Mouse (Mus musculus): ENCODE measurements at regions not wholly inside any gene's neighbourhood (a gene's known extent, or its start where the extent isn't known, plus 50 kb on each side); places are given as distances from the start of the nearest gene placed in this dataset.

DNA sequence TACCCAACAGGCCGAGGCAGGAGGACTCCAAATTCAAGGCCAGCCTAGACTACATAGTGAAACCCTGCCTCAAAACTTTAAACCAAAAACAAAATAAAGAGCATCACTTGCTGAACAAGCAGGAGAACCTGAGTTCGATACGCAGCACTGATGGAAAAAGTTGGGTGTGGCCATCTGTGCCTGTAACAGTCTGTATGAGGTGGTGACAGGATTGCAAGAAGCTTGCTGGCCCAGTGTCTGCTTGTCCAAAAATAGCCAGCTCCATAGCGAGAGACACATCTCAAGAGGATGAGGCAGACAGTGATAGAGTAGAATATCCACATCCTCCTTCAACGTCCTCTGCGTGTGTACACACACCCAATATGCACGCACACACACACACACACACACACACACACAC lies 261.9 kb upstream of the Foxq1 start:
- DNase-seq (ENCODE audit: low spot score): no peak
- 83% methylated on average over 7 of the region's 7 CpGs for WGBS
- Histone ChIP-seq H3K4me1 (replicated peaks; ENCODE audit: control insufficient read depth, insufficient read depth, low read length) (no peaks in the 10 kb centered on the region), H3K4me3 (ENCODE audit: low read depth, low read length) (no peak overlapping the region), H3K27ac (ENCODE audit: low read depth, low read length) (no peak overlapping the region), H3K9me3 (ENCODE audit: control insufficient read depth, low read length) (no peaks in the 10 kb centered on the region), H3K36me3 (ENCODE audit: control insufficient read depth, insufficient read depth, low read length) (no peaks in the 10 kb centered on the region), H3K4me2 (no peak overlapping the region), H3K27me3 (replicated peaks; ENCODE audit: control insufficient read depth, insufficient read depth, low read length) (no peaks in the 10 kb centered on the region), H3K9ac (ENCODE audit: low read depth, low read length) (no peak overlapping the region)
- no peak for ATAC-seq (replicated peaks; ENCODE audit: low FRiP score)

DNA sequence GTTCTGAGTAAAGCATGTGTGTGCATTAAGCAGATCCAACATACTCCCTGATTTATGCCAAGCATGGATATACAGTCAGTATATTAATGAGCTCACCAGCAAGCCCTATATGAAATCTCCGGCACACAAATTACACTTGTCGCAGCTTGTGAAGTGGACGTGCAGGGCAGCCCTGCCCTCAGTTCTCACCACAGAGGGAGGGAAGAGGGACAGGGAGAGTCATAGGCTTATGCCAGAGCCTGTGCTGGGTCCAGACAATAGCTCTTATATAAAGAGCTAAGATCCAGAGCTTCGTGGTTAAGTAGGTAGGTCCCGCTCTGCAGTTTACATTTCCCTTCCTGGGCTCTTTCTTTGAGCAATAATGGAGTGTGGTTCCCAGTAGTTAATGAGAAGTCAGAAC lies 252.7 kb upstream of the Foxq1 start:
- no peaks in the 10 kb centered on the region for H3K4me1 ChIP-seq (replicated peaks; ENCODE audit: control insufficient read depth, insufficient read depth, low read length)
- no peak for DNase-seq (ENCODE audit: low spot score)
- H3K27ac ChIP-seq (ENCODE audit: low read depth, low read length): no peak overlapping the region
- no peaks in the 10 kb centered on the region for H3K9me3 ChIP-seq (ENCODE audit: control insufficient read depth, low read length)
- no peaks in the 10 kb centered on the region for H3K27me3 ChIP-seq (replicated peaks; ENCODE audit: control insufficient read depth, insufficient read depth, low read length)
- H3K36me3 ChIP-seq (ENCODE audit: control insufficient read depth, insufficient read depth, low read length): no peaks in the 10 kb centered on the region
- WGBS: 72% methylated on average over 5 of the region's 5 CpGs
- no peak overlapping the region for H3K4me3 ChIP-seq (ENCODE audit: low read depth, low read length)
- no peak overlapping the region for H3K4me2 ChIP-seq
- H3K9ac ChIP-seq (ENCODE audit: low read depth, low read length): no peak overlapping the region
- ATAC-seq (replicated peaks; ENCODE audit: low FRiP score): no peak

DNA sequence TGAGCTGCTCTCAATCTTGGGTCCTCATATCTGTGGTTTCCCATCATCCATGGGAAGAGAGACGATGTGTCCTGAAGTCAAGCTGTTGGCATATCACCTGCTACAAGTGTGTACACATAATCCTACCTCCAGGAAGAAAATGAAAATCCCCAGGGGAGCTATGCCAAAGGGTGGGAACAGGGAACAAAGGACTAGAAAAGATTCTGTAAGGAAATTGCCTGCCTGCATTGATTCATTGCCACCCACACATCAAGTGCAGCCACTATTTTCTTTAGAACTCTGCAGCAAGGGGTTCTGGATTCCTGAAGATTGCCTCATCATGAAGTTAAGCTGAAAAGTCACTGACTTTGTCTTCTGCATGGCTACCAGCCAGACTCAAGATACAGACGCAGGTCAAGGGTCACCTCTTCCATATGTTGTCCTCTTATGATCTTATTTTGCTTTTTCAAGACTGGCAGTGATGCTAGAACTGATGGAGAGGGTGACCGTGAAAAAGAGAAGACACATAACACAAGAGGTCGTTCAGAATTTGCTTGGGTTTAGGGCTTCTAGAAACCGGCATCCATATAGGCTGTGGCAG lies 251.6 kb upstream of the Foxq1 start:
- WGBS: 81% methylated on average over 5 of the region's 5 CpGs
- no peak for ATAC-seq (replicated peaks; ENCODE audit: low FRiP score)
- Histone ChIP-seq H3K4me2 (no peak overlapping the region), H3K27ac (ENCODE audit: low read depth, low read length) (no peak overlapping the region), H3K4me3 (ENCODE audit: low read depth, low read length) (no peak overlapping the region), H3K27me3 (replicated peaks; ENCODE audit: control insufficient read depth, insufficient read depth, low read length) (no peaks in the 10 kb centered on the region), H3K4me1 (replicated peaks; ENCODE audit: control insufficient read depth, insufficient read depth, low read length) (no peaks in the 10 kb centered on the region), H3K9ac (ENCODE audit: low read depth, low read length) (no peak overlapping the region), H3K9me3 (ENCODE audit: control insufficient read depth, low read length) (no peaks in the 10 kb centered on the region), H3K36me3 (ENCODE audit: control insufficient read depth, insufficient read depth, low read length) (no peaks in the 10 kb centered on the region)
- DNase-seq (ENCODE audit: low spot score): no peak

DNA sequence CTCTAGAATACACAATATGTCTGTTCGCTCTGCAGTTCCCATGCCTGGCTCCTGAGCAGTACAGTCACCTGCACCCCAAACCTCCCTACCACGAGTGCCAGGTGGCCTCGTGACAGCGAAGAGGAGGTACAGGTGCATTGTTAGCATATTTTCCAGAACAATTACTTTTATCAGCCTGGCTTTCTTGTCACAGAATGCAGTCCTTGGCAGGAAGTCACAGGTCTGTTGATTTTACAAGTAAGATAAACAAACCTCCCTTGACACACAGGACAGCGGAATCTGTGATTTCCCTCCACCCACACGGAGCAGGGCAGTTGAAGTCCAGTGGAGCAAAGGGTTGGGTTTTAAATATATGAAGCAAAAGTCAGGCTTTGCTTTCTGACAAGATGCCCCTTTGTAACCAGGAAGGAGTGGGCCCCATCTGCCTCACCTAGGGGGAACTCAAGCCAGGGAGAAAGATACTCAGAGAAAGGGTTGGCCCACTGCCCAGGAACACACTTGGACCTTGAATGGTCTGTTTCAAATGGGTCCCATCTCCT lies 246.8 kb upstream of the Foxq1 start:
- Histone ChIP-seq H3K27ac (ENCODE audit: low read depth, low read length) (no peak overlapping the region), H3K9ac (ENCODE audit: low read depth, low read length) (no peak overlapping the region), H3K4me1 (replicated peaks; ENCODE audit: control insufficient read depth, insufficient read depth, low read length) (no peaks in the 10 kb centered on the region), H3K36me3 (ENCODE audit: control insufficient read depth, insufficient read depth, low read length) (no peaks in the 10 kb centered on the region), H3K27me3 (replicated peaks; ENCODE audit: control insufficient read depth, insufficient read depth, low read length) (no peaks in the 10 kb centered on the region), H3K4me2 (no peak overlapping the region), H3K4me3 (ENCODE audit: low read depth, low read length) (no peak overlapping the region), H3K9me3 (ENCODE audit: control insufficient read depth, low read length) (no peaks in the 10 kb centered on the region)
- ATAC-seq (replicated peaks; ENCODE audit: low FRiP score) (no peak), DNase-seq (ENCODE audit: low spot score) (no peak)
- WGBS: 47% methylated on average over 6 of the region's 6 CpGs

DNA sequence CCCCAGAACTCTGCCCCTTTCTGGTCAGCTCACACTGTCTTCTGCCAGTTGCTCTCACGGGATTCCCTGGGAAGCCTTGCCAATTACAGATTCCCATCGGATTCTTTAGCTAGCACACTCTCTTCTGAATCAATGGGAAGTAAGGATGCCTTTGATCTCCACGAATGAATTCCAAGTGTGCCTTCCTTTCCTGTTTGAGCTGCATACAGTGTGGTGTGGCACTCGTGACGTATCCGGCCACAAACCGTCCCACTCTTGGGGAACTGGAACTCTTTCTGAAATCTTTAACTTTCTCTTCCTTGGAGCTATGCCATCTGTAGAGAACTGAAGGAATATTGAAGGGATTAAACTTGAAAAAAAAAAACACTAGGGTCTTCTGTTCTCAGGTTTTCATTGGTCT lies 243.2 kb upstream of the Foxq1 start:
- Histone ChIP-seq H3K4me3 (ENCODE audit: low read depth, low read length) (no peak overlapping the region), H3K4me2 (no peak overlapping the region), H3K9ac (ENCODE audit: low read depth, low read length) (no peak overlapping the region), H3K27me3 (replicated peaks; ENCODE audit: control insufficient read depth, insufficient read depth, low read length) (no peaks in the 10 kb centered on the region), H3K4me1 (replicated peaks; ENCODE audit: control insufficient read depth, insufficient read depth, low read length) (no peaks in the 10 kb centered on the region), H3K36me3 (ENCODE audit: control insufficient read depth, insufficient read depth, low read length) (no peaks in the 10 kb centered on the region), H3K27ac (ENCODE audit: low read depth, low read length) (no peak overlapping the region), H3K9me3 (ENCODE audit: control insufficient read depth, low read length) (no peaks in the 10 kb centered on the region)
- no peak for ATAC-seq (replicated peaks; ENCODE audit: low FRiP score)
- DNase-seq (ENCODE audit: low spot score): no peak
- 67% methylated on average over 7 of the region's 7 CpGs for WGBS

DNA sequence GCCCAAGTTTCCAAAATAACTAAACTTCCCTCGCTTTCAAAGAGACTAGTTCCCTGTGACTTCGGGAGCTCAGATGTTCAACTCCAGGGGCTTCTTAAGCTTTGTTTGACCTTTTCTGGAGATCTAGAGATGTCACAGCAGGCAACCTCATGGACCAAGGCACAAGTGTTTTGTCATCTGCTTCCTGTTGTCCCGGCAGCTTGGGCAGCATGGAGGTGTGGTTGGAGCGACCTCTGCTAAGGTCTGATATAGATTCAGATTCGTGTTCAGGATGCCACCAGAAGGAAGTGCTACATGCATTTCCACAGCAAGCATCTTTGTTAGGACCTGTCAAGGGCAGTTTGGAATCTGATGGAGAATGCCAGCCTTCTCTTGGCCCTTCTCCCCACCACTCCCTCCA lies 242.1 kb upstream of the Foxq1 start:
- H3K9me3 ChIP-seq (ENCODE audit: control insufficient read depth, low read length): no peaks in the 10 kb centered on the region
- H3K27me3 ChIP-seq (replicated peaks; ENCODE audit: control insufficient read depth, insufficient read depth, low read length): no peaks in the 10 kb centered on the region
- no peak overlapping the region for H3K9ac ChIP-seq (ENCODE audit: low read depth, low read length)
- H3K4me1 ChIP-seq (replicated peaks; ENCODE audit: control insufficient read depth, insufficient read depth, low read length): no peaks in the 10 kb centered on the region
- H3K4me3 ChIP-seq (ENCODE audit: low read depth, low read length): no peak overlapping the region
- no peaks in the 10 kb centered on the region for H3K36me3 ChIP-seq (ENCODE audit: control insufficient read depth, insufficient read depth, low read length)
- no peak overlapping the region for H3K4me2 ChIP-seq
- no peak overlapping the region for H3K27ac ChIP-seq (ENCODE audit: low read depth, low read length)
- WGBS: 48% methylated on average over 5 of the region's 5 CpGs
- ATAC-seq (replicated peaks; ENCODE audit: low FRiP score) (no peak), DNase-seq (ENCODE audit: low spot score) (no peak)

DNA sequence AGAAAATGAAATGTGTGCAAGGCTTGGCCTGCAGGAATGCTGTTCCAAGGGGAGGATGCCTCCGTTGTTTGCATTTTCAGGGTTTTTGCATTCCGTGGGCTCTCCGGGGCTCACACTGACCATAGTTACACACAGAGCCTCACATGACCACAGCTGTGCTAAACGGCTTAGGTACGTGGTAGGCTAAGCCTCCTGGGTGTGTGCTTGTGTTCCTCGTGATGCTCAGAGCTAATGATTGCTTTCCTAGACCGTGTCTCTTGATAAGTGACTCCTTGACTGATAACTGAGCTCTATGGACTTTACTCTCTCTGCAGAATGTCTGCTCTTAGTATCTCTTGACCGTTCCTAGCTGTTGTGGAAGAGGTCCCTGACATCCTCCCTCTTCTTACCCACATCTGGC lies 238.9 kb upstream of the Foxq1 start:
- no peaks in the 10 kb centered on the region for H3K4me1 ChIP-seq (replicated peaks; ENCODE audit: control insufficient read depth, insufficient read depth, low read length)
- H3K4me2 ChIP-seq: no peak overlapping the region
- 64% methylated on average over 8 of the region's 8 CpGs for WGBS
- DNase-seq (ENCODE audit: low spot score) (no peak), ATAC-seq (replicated peaks; ENCODE audit: low FRiP score) (no peak)
- H3K27ac ChIP-seq (ENCODE audit: low read depth, low read length): no peak overlapping the region
- H3K4me3 ChIP-seq (ENCODE audit: low read depth, low read length): no peak overlapping the region
- no peaks in the 10 kb centered on the region for H3K27me3 ChIP-seq (replicated peaks; ENCODE audit: control insufficient read depth, insufficient read depth, low read length)
- H3K9me3 ChIP-seq (ENCODE audit: control insufficient read depth, low read length): no peaks in the 10 kb centered on the region
- no peak overlapping the region for H3K9ac ChIP-seq (ENCODE audit: low read depth, low read length)
- no peaks in the 10 kb centered on the region for H3K36me3 ChIP-seq (ENCODE audit: control insufficient read depth, insufficient read depth, low read length)

DNA sequence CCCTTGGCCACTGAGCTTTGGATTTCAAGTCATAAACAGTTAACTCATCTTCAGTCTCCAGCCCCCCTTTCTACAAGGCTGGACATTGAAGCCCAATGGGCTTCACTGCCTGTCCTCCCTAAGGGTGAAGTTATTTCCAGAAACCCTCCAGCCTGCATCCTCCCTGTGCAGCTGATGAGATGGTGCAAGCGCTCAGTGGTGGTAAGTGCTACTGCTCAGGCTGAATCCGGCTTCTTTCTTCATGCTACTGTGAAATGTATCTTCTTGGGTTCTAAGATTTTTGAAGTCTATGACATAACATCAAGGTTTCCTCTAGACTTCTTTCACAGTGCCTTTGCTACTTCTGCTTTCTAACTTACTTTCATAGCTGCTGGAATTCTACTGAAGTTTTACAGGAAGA lies 237.9 kb upstream of the Foxq1 start:
- WGBS: 83% methylated on average over 2 of the region's 2 CpGs
- no peak overlapping the region for H3K4me3 ChIP-seq (ENCODE audit: low read depth, low read length)
- no peaks in the 10 kb centered on the region for H3K36me3 ChIP-seq (ENCODE audit: control insufficient read depth, insufficient read depth, low read length)
- no peak overlapping the region for H3K4me2 ChIP-seq
- no peak overlapping the region for H3K27ac ChIP-seq (ENCODE audit: low read depth, low read length)
- no peak overlapping the region for H3K9ac ChIP-seq (ENCODE audit: low read depth, low read length)
- H3K4me1 ChIP-seq (replicated peaks; ENCODE audit: control insufficient read depth, insufficient read depth, low read length): no peaks in the 10 kb centered on the region
- no peaks in the 10 kb centered on the region for H3K27me3 ChIP-seq (replicated peaks; ENCODE audit: control insufficient read depth, insufficient read depth, low read length)
- H3K9me3 ChIP-seq (ENCODE audit: control insufficient read depth, low read length): no peaks in the 10 kb centered on the region
- no peak for DNase-seq (ENCODE audit: low spot score)
- no peak for ATAC-seq (replicated peaks; ENCODE audit: low FRiP score)

DNA sequence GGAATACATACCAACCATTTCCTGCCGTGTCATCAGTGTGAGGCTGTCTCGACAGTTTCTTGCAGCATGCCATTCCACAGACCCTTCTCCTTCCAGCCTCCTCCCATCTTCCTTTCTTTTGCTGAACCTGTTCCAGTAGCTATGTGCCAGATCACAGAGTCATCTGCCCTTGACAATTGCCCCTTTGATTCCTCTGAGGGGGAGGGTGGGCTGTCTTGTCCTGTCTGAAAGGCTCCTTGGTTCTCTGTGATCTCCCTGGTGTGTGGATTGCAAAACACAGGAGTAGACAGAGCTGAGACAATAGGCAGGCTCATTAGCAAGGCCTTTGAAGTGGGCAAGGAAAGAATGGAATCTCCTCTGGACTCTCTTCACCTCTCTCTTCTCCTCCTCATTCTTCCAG lies 234.5 kb upstream of the Foxq1 start:
- DNase-seq (ENCODE audit: low spot score) (no peak), ATAC-seq (replicated peaks; ENCODE audit: low FRiP score) (no peak)
- Histone ChIP-seq H3K4me3 (ENCODE audit: low read depth, low read length) (no peak overlapping the region), H3K4me1 (replicated peaks; ENCODE audit: control insufficient read depth, insufficient read depth, low read length) (no peaks in the 10 kb centered on the region), H3K9ac (ENCODE audit: low read depth, low read length) (no peak overlapping the region), H3K36me3 (ENCODE audit: control insufficient read depth, insufficient read depth, low read length) (no peaks in the 10 kb centered on the region), H3K4me2 (no peak overlapping the region), H3K9me3 (ENCODE audit: control insufficient read depth, low read length) (no peaks in the 10 kb centered on the region), H3K27me3 (replicated peaks; ENCODE audit: control insufficient read depth, insufficient read depth, low read length) (no peaks in the 10 kb centered on the region), H3K27ac (ENCODE audit: low read depth, low read length) (no peak overlapping the region)
- WGBS: 52% methylated on average over 2 of the region's 2 CpGs

All from liver, embryonic 11.5 days (tissue).